Mouse (Mus musculus) heart, postnatal 14 days (tissue): ENCODE measurements around the gene Cfap58. TPM values are rescaled to one million over a fixed set of nuclear protein-coding genes. Genes with fewer than 3 reads are reported as not detected.

ENCODE experiments used
- DNase-seq, 2 experiments: peaks; one replicate each; pipeline ENCODE4 v3.0.0; 2021 to 2022
- intact Hi-C: fragments of 180-260 bp; cut with DNase I; formaldehyde crosslinking; loops from one replicate; pipeline ENCODE4 v1.15.1; 2025
- long read RNA-seq, 2 experiments: library from polyadenylated mRNA; stranded (forward); transcript quantifications; one replicate each; pipeline ENCODE4 v2.0.0; 2021
- total RNA-seq, 2 experiments: library from RNA; stranded (reverse); gene quantifications; 2 replicates each; pipeline ENCODE4 v1.2.3; 2021

Cfap58 gene
- total RNA-seq = 1 to 10 TPM; 1.3 to 2.1 TPM
- long read RNA-seq, experiment 1, partial matches to known transcripts = 0 of 4 reads
- long read RNA-seq, experiment 1, other reads (novel, unspliced or antisense) = 4 of 4 reads
- long read RNA-seq, experiment 2, partial matches to known transcripts = 0 of 2 reads
- long read RNA-seq, experiment 2, other reads (novel, unspliced or antisense) = 2 of 2 reads

DNA sequence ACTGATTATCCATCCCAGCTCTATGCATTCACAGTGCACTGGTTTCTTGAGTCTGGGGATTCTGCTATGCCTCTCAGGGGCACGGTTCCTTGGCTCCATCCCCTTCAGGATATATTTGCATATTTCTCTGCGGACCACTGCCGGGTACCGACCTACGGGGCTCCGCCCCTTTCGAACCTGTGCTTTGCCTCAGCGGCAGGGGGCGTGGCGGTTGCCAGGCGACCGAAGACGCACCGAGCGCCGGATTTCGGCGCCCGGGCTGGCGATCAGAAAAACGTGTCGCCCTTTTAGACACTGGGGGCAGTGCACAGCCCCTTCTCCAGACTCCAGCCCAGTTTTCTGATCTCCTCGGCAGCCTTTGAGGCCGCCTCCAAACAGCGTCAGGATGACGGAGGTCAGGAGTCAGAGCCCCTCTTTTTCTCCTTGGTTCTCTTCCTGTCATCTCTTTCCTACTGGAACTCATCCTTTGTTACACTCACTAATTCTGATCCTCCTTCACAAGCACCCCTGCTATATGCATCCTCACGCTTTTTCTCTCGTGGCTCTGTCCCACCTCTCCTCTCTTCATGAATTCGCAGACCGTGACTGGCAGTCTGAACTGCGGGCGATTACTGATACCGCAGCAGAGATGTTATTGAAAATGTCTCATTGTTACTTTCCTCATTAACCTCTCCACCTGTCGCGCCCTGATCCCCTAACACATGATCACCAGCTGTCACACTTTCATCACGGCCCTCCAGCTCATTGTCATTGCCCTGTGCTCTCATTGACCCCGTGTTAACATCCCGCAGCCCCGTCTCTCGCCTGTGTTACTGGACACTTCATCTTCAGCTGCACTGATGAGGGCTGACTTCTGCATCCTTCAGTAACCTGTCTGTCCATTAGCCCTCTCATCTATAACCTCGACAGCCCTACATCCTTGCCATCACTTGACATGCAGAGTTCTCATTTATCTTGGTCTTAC is at the start of gene Cfap58:
TSS of gene Cfap58 (plus strand) at position 233 of the 964 bp plus-strand sequence.
- DNase-seq = peak; percentile 53 to 64
- intact Hi-C loops = no loop called here

DNA sequence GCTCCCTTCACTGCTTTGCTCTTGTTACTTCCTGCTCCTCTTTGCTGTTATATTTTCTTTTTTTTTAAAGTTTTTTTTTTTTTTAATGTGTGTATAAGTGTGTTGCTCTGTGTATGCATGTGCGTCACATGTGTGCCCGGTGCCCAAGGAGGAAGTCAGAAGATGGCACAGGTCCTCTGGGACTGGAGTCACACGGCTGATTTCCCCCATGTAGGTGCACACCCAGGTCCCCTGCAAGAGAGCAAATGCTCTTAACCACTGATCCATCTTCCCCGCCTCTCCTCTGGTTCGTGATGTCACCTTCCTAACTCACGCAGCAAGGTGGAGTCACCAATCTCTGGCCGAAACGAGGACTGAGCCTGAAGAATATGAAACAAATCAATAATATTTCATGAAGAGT is 49.4 kb upstream of the Cfap58 start:
- no peak for DNase-seq

GRCm38 (mm10) chr19:47890489-47891130 is 46.9 kb upstream of the Cfap58 start:
- intact Hi-C loops = no loop called here

More for the DNA sequence above, 49.4 kb upstream of the Cfap58 start:
- intact Hi-C loops = no loop called here

DNA sequence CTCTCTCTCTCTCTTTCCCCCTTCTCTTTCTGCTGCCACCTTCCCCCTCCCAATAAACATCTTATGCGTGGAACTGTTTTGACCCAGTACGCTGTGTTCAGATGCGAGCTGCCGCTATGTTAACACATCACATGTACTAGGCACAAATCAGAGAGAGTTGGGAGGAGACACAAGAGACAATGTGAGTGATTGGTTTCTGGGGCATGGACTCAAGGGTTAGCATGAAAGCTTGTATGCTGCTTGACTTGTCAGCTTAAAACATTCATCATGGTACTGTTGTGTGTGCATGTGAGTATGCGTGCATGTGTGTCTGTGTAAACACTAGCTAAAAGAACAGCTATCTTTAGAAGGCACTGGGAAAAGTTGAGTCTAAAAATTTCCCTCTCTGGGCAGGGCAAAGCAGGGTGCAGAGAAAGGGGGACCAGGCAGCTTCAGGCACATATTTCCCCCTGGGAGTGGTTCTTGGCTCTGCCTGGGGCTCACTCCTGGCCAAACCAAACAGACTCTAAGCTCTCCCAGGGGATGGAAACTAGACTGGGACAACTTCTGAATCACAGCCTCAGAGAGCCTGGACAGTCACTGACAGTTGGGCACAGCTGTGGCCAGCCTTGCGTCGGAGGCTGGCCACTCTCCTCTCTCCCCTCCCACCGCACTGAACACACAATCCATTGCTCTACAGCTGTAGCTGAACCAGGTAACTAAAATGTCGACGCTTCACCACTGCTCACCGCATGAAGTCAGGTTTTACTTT is 45.7 kb upstream of the Cfap58 start:
- peak; percentile 48 to 57 for DNase-seq
- intact Hi-C loops = no loop called here

More at GRCm38 (mm10) chr19:47890489-47891130, 46.9 kb upstream of the Cfap58 start:
- no peak for DNase-seq

- intact Hi-C loops = no loop called here
- no peak for DNase-seq
Observed at GRCm38 (mm10) chr19:47893092-47893491, 44.4 kb upstream of the Cfap58 start.

DNA sequence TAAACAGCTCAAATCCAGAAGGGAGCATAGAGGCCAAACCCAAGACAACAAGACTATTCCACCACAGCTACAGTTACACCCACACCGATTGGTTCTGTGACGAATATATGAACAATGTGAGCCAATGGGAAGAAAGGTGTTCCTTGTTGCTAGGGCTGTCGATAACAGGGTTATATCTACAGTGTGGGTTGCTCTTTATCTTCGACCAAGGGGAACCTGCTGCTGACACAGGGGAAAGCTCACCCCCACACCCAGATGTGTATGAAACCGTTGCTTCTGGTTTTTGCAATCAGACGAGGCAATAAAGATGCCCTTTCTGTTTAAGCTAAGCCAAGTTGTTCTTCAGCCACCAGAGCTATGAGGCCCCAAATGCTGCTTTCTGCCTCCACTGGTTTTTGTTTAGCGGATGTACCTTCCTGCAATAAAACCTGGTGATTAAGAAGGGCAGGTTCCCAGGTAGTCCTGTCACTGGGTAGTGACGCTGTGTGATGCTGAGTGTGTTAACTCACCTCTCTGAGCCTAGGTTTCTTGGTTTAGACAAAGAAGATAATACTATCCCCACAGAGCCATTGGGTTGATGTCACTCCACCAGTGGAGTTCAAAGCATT is 38.9 kb upstream of the Cfap58 start:
- intact Hi-C loops = no loop called here

GRCm38 (mm10) chr19:47900012-47900411 is 37.5 kb upstream of the Cfap58 start:
- DNase-seq = no peak
- intact Hi-C loops = no loop called here

More for the DNA sequence above, 38.9 kb upstream of the Cfap58 start:
- no peak for DNase-seq

- intact Hi-C loops = no loop called here
- DNase-seq = no peak
Observed at GRCm38 (mm10) chr19:47900558-47900957, 36.9 kb upstream of the Cfap58 start.

GRCm38 (mm10) chr19:47902316-47903201 is 34.9 kb upstream of the Cfap58 start:
- DNase-seq = peak; percentile 45 to 51
- intact Hi-C loops = no loop called here

GRCm38 (mm10) chr19:47903679-47904078 is 33.8 kb upstream of the Cfap58 start:
- intact Hi-C loops = no loop called here
- DNase-seq = no peak

GRCm38 (mm10) chr19:47905081-47905480 is 32.4 kb upstream of the Cfap58 start:
- intact Hi-C loops = no loop called here
- DNase-seq = no peak

GRCm38 (mm10) chr19:47905603-47906002 is 31.9 kb upstream of the Cfap58 start:
- DNase-seq = no peak
- intact Hi-C loops = no loop called here

GRCm38 (mm10) chr19:47907596-47907995 is 29.9 kb upstream of the Cfap58 start:
- no peak for DNase-seq
- intact Hi-C loops = no loop called here

GRCm38 (mm10) chr19:47908961-47909371 is 28.5 kb upstream of the Cfap58 start:
- DNase-seq = no peak
- intact Hi-C loops = no loop called here

GRCm38 (mm10) chr19:47909387-47910116 is 27.9 kb upstream of the Cfap58 start:
- DNase-seq = peak in 1 of 2 experiments; percentile 44
- intact Hi-C loops = no loop called here

GRCm38 (mm10) chr19:47910117-47910618 is 27.3 kb upstream of the Cfap58 start:
- no peak for DNase-seq
- intact Hi-C loops = no loop called here

DNA sequence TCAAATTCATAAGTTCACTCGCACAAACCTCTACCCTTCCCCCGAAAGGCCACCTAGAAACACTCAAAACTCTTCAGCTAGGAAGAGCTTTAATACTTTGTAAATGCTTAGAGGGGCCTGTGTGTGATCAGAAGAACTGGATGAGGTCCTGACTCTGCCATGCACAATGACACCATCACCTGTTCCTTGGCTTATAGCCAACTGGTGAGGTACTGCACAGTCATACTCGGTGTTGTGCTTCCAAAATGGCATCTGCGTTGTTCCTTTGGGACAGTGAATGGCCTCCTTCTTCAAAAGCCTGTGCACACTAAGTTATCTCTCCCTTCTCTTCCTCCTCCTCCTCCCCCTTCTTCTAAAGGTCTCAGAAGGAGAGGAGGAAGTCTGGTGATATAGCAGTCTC is 26.7 kb upstream of the Cfap58 start:
- intact Hi-C loops = no loop called here
- DNase-seq = no peak

- no peak for DNase-seq
- intact Hi-C loops = no loop called here
Observed at GRCm38 (mm10) chr19:47913344-47913743, 24.1 kb upstream of the Cfap58 start.
